Mouse (Mus musculus) left cerebral cortex, adult 2 months (tissue): Measurements from ENCODE around the gene Foxp1. TPM values are rescaled to one million over a fixed set of nuclear protein-coding genes. Genes with fewer than 3 reads are reported as not detected.

Source experiments
- DNase-seq, 2 experiments: peaks; one replicate each; pipeline ENCODE4 v3.0.0; 2021 to 2022; ENCODE audit warnings: low spot score in 2 of 2, mixed read lengths in 1 of 2; ENCODE audit errors: extremely low spot score in 1 of 2
- H3K27ac ChIP-seq: fragments of 200-600 bp; 2 replicates; pipeline ENCODE4 v1.8.1; 2022
- H3K4me3 ChIP-seq: fragments of 200-600 bp; 2 replicates; pipeline ENCODE4 v1.8.1; 2022
- CTCF ChIP-seq: fragments of 200-600 bp; IDR thresholded peaks from 2 replicates; pipeline ENCODE4 v1.8.1; 2022; ENCODE audit warnings: antibody characterized with exemption, mild to moderate bottlenecking, moderate library complexity
- intact Hi-C: fragments of 180-260 bp; cut with DNase I; formaldehyde crosslinking; loops from one replicate; pipeline ENCODE4 v1.15.1; 2025
- total RNA-seq, 2 experiments: library from RNA; stranded (reverse); gene quantifications; 2 replicates each; pipeline ENCODE4 v1.2.3; 2021

Foxp1 gene
- total RNA-seq, 2 experiments from 2014 or later: 133 to 139 TPM

- no peak overlapping the region for H3K4me3 ChIP-seq
- DNase-seq: no peak
- no peak overlapping the region for H3K27ac ChIP-seq
- no peak for TF ChIP-seq CTCF
- intact Hi-C loops: no loop called here
Observed at GRCm38 (mm10) chr6:99302662-99303435, 219.7 kb downstream of the Foxp1 start.

- no peak overlapping the region for H3K27ac ChIP-seq
- no peak for DNase-seq
- no peak for TF ChIP-seq CTCF
- H3K4me3 ChIP-seq: no peak overlapping the region
- intact Hi-C loops: no loop called here
Observed at GRCm38 (mm10) chr6:99301923-99302322, 220.6 kb downstream of the Foxp1 start.

GRCm38 (mm10) chr6:99300235-99300634, 222.3 kb downstream of the Foxp1 start:
- TF ChIP-seq CTCF: no peak
- intact Hi-C loops: no loop called here
- no peak overlapping the region for H3K4me3 ChIP-seq
- no peak for DNase-seq
- no peak overlapping the region for H3K27ac ChIP-seq

- Histone ChIP-seq H3K4me3 (no peak overlapping the region), H3K27ac (no peak overlapping the region)
- DNase-seq: no peak
- intact Hi-C loops: loop anchor here (5.0 to 10.0 kb wide), 2 partner anchors 78 to 226 kb away; partner anchors contain the start of gene Foxp1
- TF ChIP-seq CTCF: no peak
Observed at GRCm38 (mm10) chr6:99299196-99299595, 223.3 kb downstream of the Foxp1 start.

GRCm38 (mm10) chr6:99297535-99297934, 225.0 kb downstream of the Foxp1 start:
- no peak overlapping the region for H3K4me3 ChIP-seq
- intact Hi-C loops: loop anchor here (5.0 to 10.0 kb wide), 2 partner anchors 80 to 227 kb away; partner anchors contain the start of gene Foxp1
- no peak for TF ChIP-seq CTCF
- no peak for DNase-seq
- no peak overlapping the region for H3K27ac ChIP-seq

GRCm38 (mm10) chr6:99295495-99295894, 227.0 kb downstream of the Foxp1 start:
- no peak for TF ChIP-seq CTCF
- Histone ChIP-seq H3K27ac (peak overlapping the region; percentile 58), H3K4me3 (no peak overlapping the region)
- DNase-seq: peak in 1 of 2 experiments; percentile 43
- intact Hi-C loops: loop anchor here (5.0 to 10.0 kb wide), 2 partner anchors 82 to 229 kb away; partner anchors contain the start of gene Foxp1

- Histone ChIP-seq H3K27ac (no peak overlapping the region), H3K4me3 (no peak overlapping the region)
- no peak for TF ChIP-seq CTCF
- no peak for DNase-seq
- intact Hi-C loops: no loop called here
Observed at GRCm38 (mm10) chr6:99289220-99289619, 233.3 kb downstream of the Foxp1 start.

GRCm38 (mm10) chr6:99285026-99285425, 237.5 kb downstream of the Foxp1 start:
- no peak for DNase-seq
- H3K4me3 ChIP-seq: no peak overlapping the region
- intact Hi-C loops: no loop called here
- H3K27ac ChIP-seq: no peak overlapping the region
- TF ChIP-seq CTCF: no peak

- intact Hi-C loops: no loop called here
- no peak for DNase-seq
- Histone ChIP-seq H3K4me3 (no peak overlapping the region), H3K27ac (no peak overlapping the region)
- no peak for TF ChIP-seq CTCF
Observed at GRCm38 (mm10) chr6:99284019-99284418, 238.5 kb downstream of the Foxp1 start.

- DNase-seq: no peak
- intact Hi-C loops: no loop called here
- Histone ChIP-seq H3K27ac (no peak overlapping the region), H3K4me3 (no peak overlapping the region)
- TF ChIP-seq CTCF: no peak
Observed at GRCm38 (mm10) chr6:99282866-99283657, 239.5 kb downstream of the Foxp1 start.

- DNase-seq: no peak
- intact Hi-C loops: no loop called here
- H3K4me3 ChIP-seq: no peak overlapping the region
- TF ChIP-seq CTCF: no peak
- H3K27ac ChIP-seq: no peak overlapping the region
Observed at GRCm38 (mm10) chr6:99281433-99281832, 241.1 kb downstream of the Foxp1 start.

GRCm38 (mm10) chr6:99280619-99281018, 241.9 kb downstream of the Foxp1 start:
- intact Hi-C loops: no loop called here
- Histone ChIP-seq H3K27ac (no peak overlapping the region), H3K4me3 (no peak overlapping the region)
- no peak for DNase-seq
- no peak for TF ChIP-seq CTCF
